Mouse (Mus musculus): Measurements from ENCODE around the gene Trp53i11. TPM values are rescaled to one million over a fixed set of nuclear protein-coding genes. Genes with fewer than 3 reads are reported as not detected.

Gene Trp53i11
- polyA plus RNA-seq, 1 experiment from 2014 or later: 23.6 TPM

- Histone ChIP-seq H3K4me3 (ENCODE audit: low read depth, low read length) (no peak overlapping the region), H3K36me3 (ENCODE audit: control insufficient read depth, insufficient read depth, low read length) (no peaks in the 10 kb centered on the region), H3K9me3 (replicated peaks; ENCODE audit: control insufficient read depth, low read length) (no peaks in the 10 kb centered on the region), H3K4me1 (ENCODE audit: control insufficient read depth, insufficient read depth, low read length) (peaks cover 14% of the 10 kb centered on the region), H3K27ac (ENCODE audit: low read depth, low read length) (no peak overlapping the region), H3K9ac (ENCODE audit: low read depth, low read length) (no peak overlapping the region), H3K4me2 (no peak overlapping the region), H3K27me3 (ENCODE audit: control insufficient read depth, insufficient read depth, low read length) (peaks cover 2% of the 10 kb centered on the region; the same call in 1 of the 2 replicates)
- 77% methylated on average over 7 of the region's 7 CpGs for WGBS (ENCODE audit: insufficient replicate concordance)
- no peak for ATAC-seq (replicated peaks; ENCODE audit: insufficient number of reproducible peaks, low FRiP score, low TSS enrichment)
These were observed 34.4 kb upstream of the Trp53i11 start for GRCm38 (mm10) chr2:93152883-93153491.

- no peak for ATAC-seq (replicated peaks; ENCODE audit: insufficient number of reproducible peaks, low FRiP score, low TSS enrichment)
- Histone ChIP-seq H3K4me3 (ENCODE audit: low read depth, low read length) (no peak overlapping the region), H3K9ac (ENCODE audit: low read depth, low read length) (no peak overlapping the region), H3K4me2 (no peak overlapping the region), H3K27me3 (ENCODE audit: control insufficient read depth, insufficient read depth, low read length) (peaks cover 2% of the 10 kb centered on the region; the same call in 1 of the 2 replicates), H3K9me3 (replicated peaks; ENCODE audit: control insufficient read depth, low read length) (no peaks in the 10 kb centered on the region), H3K4me1 (ENCODE audit: control insufficient read depth, insufficient read depth, low read length) (peaks cover 14% of the 10 kb centered on the region), H3K27ac (ENCODE audit: low read depth, low read length) (no peak overlapping the region), H3K36me3 (ENCODE audit: control insufficient read depth, insufficient read depth, low read length) (no peaks in the 10 kb centered on the region)
- WGBS (ENCODE audit: insufficient replicate concordance): 74% methylated on average over 1 of the region's 1 CpGs
These were observed 33.5 kb upstream of the Trp53i11 start for GRCm38 (mm10) chr2:93153833-93154232.

- WGBS (ENCODE audit: insufficient replicate concordance): 89% methylated on average over 1 of the region's 1 CpGs
- no peak for ATAC-seq (replicated peaks; ENCODE audit: insufficient number of reproducible peaks, low FRiP score, low TSS enrichment)
- H3K27me3 ChIP-seq (ENCODE audit: control insufficient read depth, insufficient read depth, low read length): peaks cover 2% of the 10 kb centered on the region; the same call in 1 of the 2 replicates
- H3K9ac ChIP-seq (ENCODE audit: low read depth, low read length): no peak overlapping the region
- H3K4me1 ChIP-seq (ENCODE audit: control insufficient read depth, insufficient read depth, low read length): peaks cover 14% of the 10 kb centered on the region
- no peak overlapping the region for H3K4me2 ChIP-seq
- no peaks in the 10 kb centered on the region for H3K36me3 ChIP-seq (ENCODE audit: control insufficient read depth, insufficient read depth, low read length)
- H3K9me3 ChIP-seq (replicated peaks; ENCODE audit: control insufficient read depth, low read length): no peaks in the 10 kb centered on the region
- no peak overlapping the region for H3K27ac ChIP-seq (ENCODE audit: low read depth, low read length)
- H3K4me3 ChIP-seq (ENCODE audit: low read depth, low read length): no peak overlapping the region
These were observed 32.8 kb upstream of the Trp53i11 start for GRCm38 (mm10) chr2:93154486-93155032.

- no peak overlapping the region for H3K4me2 ChIP-seq
- peaks cover 7% of the 10 kb centered on the region for H3K4me1 ChIP-seq (ENCODE audit: control insufficient read depth, insufficient read depth, low read length)
- no peak overlapping the region for H3K27ac ChIP-seq (ENCODE audit: low read depth, low read length)
- no peak overlapping the region for H3K9ac ChIP-seq (ENCODE audit: low read depth, low read length)
- no peaks in the 10 kb centered on the region for H3K36me3 ChIP-seq (ENCODE audit: control insufficient read depth, insufficient read depth, low read length)
- WGBS (ENCODE audit: insufficient replicate concordance): 74% methylated on average over 4 of the region's 4 CpGs
- H3K27me3 ChIP-seq (ENCODE audit: control insufficient read depth, insufficient read depth, low read length): 0 out of 2 replicates have a peak, but pooled peaks cover 6% of the 10 kb centered on the region
- no peak for ATAC-seq (replicated peaks; ENCODE audit: insufficient number of reproducible peaks, low FRiP score, low TSS enrichment)
- H3K4me3 ChIP-seq (ENCODE audit: low read depth, low read length): no peak overlapping the region
- H3K9me3 ChIP-seq (replicated peaks; ENCODE audit: control insufficient read depth, low read length): no peaks in the 10 kb centered on the region
These were observed 26.8 kb upstream of the Trp53i11 start for GRCm38 (mm10) chr2:93160467-93161035.

GRCm38 (mm10) chr2:93161914-93162664, 25.3 kb upstream of the Trp53i11 start:
- no peak overlapping the region for H3K4me2 ChIP-seq
- WGBS (ENCODE audit: insufficient replicate concordance): 65% methylated on average over 7 of the region's 7 CpGs
- no peak overlapping the region for H3K9ac ChIP-seq (ENCODE audit: low read depth, low read length)
- H3K27ac ChIP-seq (ENCODE audit: low read depth, low read length): no peak overlapping the region
- H3K4me1 ChIP-seq (ENCODE audit: control insufficient read depth, insufficient read depth, low read length): peaks cover 7% of the 10 kb centered on the region
- no peaks in the 10 kb centered on the region for H3K9me3 ChIP-seq (replicated peaks; ENCODE audit: control insufficient read depth, low read length)
- no peaks in the 10 kb centered on the region for H3K36me3 ChIP-seq (ENCODE audit: control insufficient read depth, insufficient read depth, low read length)
- H3K27me3 ChIP-seq (ENCODE audit: control insufficient read depth, insufficient read depth, low read length): 0 out of 2 replicates have a peak, but pooled peaks cover 6% of the 10 kb centered on the region
- no peak overlapping the region for H3K4me3 ChIP-seq (ENCODE audit: low read depth, low read length)
- no peak for ATAC-seq (replicated peaks; ENCODE audit: insufficient number of reproducible peaks, low FRiP score, low TSS enrichment)

GRCm38 (mm10) chr2:93162791-93163190, 24.6 kb upstream of the Trp53i11 start:
- no peak overlapping the region; the same call in 1 of the 2 replicates for H3K27ac ChIP-seq (ENCODE audit: low read depth, low read length)
- H3K4me3 ChIP-seq (ENCODE audit: low read depth, low read length): no peak overlapping the region
- H3K4me2 ChIP-seq: no peak overlapping the region
- H3K4me1 ChIP-seq (ENCODE audit: control insufficient read depth, insufficient read depth, low read length): peaks cover 7% of the 10 kb centered on the region
- H3K36me3 ChIP-seq (ENCODE audit: control insufficient read depth, insufficient read depth, low read length): no peaks in the 10 kb centered on the region
- 0 out of 2 replicates have a peak, but pooled peaks cover 6% of the 10 kb centered on the region for H3K27me3 ChIP-seq (ENCODE audit: control insufficient read depth, insufficient read depth, low read length)
- WGBS (ENCODE audit: insufficient replicate concordance): 47% methylated on average over 4 of the region's 4 CpGs
- no peak for ATAC-seq (replicated peaks; ENCODE audit: insufficient number of reproducible peaks, low FRiP score, low TSS enrichment)
- no peak overlapping the region for H3K9ac ChIP-seq (ENCODE audit: low read depth, low read length)
- no peaks in the 10 kb centered on the region for H3K9me3 ChIP-seq (replicated peaks; ENCODE audit: control insufficient read depth, low read length)

GRCm38 (mm10) chr2:93163317-93163716, 24.0 kb upstream of the Trp53i11 start:
- no peak overlapping the region for H3K4me3 ChIP-seq (ENCODE audit: low read depth, low read length)
- ATAC-seq (replicated peaks; ENCODE audit: insufficient number of reproducible peaks, low FRiP score, low TSS enrichment): 0 out of 2 replicates have a peak, but pooled peaks have one; percentile 58
- H3K27me3 ChIP-seq (ENCODE audit: control insufficient read depth, insufficient read depth, low read length): 0 out of 2 replicates have a peak, but pooled peaks cover 6% of the 10 kb centered on the region
- no peak overlapping the region for H3K4me2 ChIP-seq
- WGBS (ENCODE audit: insufficient replicate concordance): 15% methylated on average over 2 of the region's 2 CpGs
- H3K9me3 ChIP-seq (replicated peaks; ENCODE audit: control insufficient read depth, low read length): no peaks in the 10 kb centered on the region
- peaks cover 7% of the 10 kb centered on the region for H3K4me1 ChIP-seq (ENCODE audit: control insufficient read depth, insufficient read depth, low read length)
- no peaks in the 10 kb centered on the region for H3K36me3 ChIP-seq (ENCODE audit: control insufficient read depth, insufficient read depth, low read length)
- no peak overlapping the region for H3K9ac ChIP-seq (ENCODE audit: low read depth, low read length)
- no peak overlapping the region; the same call in 1 of the 2 replicates for H3K27ac ChIP-seq (ENCODE audit: low read depth, low read length)

GRCm38 (mm10) chr2:93163750-93164335, 23.5 kb upstream of the Trp53i11 start:
- Histone ChIP-seq H3K27me3 (ENCODE audit: control insufficient read depth, insufficient read depth, low read length) (0 out of 2 replicates have a peak, but pooled peaks cover 6% of the 10 kb centered on the region), H3K4me2 (no peak overlapping the region), H3K9me3 (replicated peaks; ENCODE audit: control insufficient read depth, low read length) (no peaks in the 10 kb centered on the region), H3K4me3 (ENCODE audit: low read depth, low read length) (no peak overlapping the region), H3K4me1 (ENCODE audit: control insufficient read depth, insufficient read depth, low read length) (peaks cover 7% of the 10 kb centered on the region), H3K9ac (ENCODE audit: low read depth, low read length) (no peak overlapping the region), H3K27ac (ENCODE audit: low read depth, low read length) (no peak overlapping the region), H3K36me3 (ENCODE audit: control insufficient read depth, insufficient read depth, low read length) (no peaks in the 10 kb centered on the region)
- WGBS (ENCODE audit: insufficient replicate concordance): 75% methylated on average over 6 of the region's 6 CpGs
- ATAC-seq (replicated peaks; ENCODE audit: insufficient number of reproducible peaks, low FRiP score, low TSS enrichment): no peak

Measured in heart, embryonic 11.5 days (tissue).